Mouse (Mus musculus): ENCODE results near the gene Zscan21. TPM values are rescaled to one million over a fixed set of nuclear protein-coding genes. Genes with fewer than 3 reads are reported as not detected.
"Not testable (repeated sequence)": the region's sequence is repeated elsewhere in the genome, so short reads cannot be mapped to it uniquely, and the experiment has no call there.

Zscan21 gene
- polyA plus RNA-seq, 1 experiment, result 14.0 TPM

- H3K4me1 ChIP-seq (ENCODE audit: control insufficient read depth, insufficient read depth, low read length), result no peaks in the 10 kb centered on the region
- H3K27ac ChIP-seq (ENCODE audit: insufficient read depth, low read depth, low read length), result no peak overlapping the region
- TF ChIP-seq CTCF (IDR thresholded peaks at IDR 0.05; ENCODE audit: low read depth, low read length) (no peak), POLR2A (IDR thresholded peaks at IDR 0.05; ENCODE audit: borderline replicate concordance, low read depth, low read length) (no peak)
- no peak overlapping the region for H3K4me3 ChIP-seq (ENCODE audit: insufficient read depth, low read length)
Measured at GRCm38 (mm10) chr5:138107130-138107529, 9.6 kb upstream of the Zscan21 start.

GRCm38 (mm10) chr5:138109847-138110396, 6.8 kb upstream of the Zscan21 start:
- H3K27ac ChIP-seq (ENCODE audit: insufficient read depth, low read depth, low read length); H3K4me1 ChIP-seq (ENCODE audit: control insufficient read depth, insufficient read depth, low read length); H3K4me3 ChIP-seq (ENCODE audit: insufficient read depth, low read length): not testable (repeated sequence)
- TF ChIP-seq CTCF (IDR thresholded peaks at IDR 0.05; ENCODE audit: low read depth, low read length), result 0 out of 2 replicates have a peak, but pooled peaks have one; percentile 15

- Histone ChIP-seq H3K4me3 (ENCODE audit: insufficient read depth, low read length) (peak overlapping the region; percentile 79), H3K27ac (ENCODE audit: insufficient read depth, low read depth, low read length) (peak overlapping the region; percentile 77), H3K4me1 (ENCODE audit: control insufficient read depth, insufficient read depth, low read length) (peaks cover 6% of the 10 kb centered on the region)
- TF ChIP-seq POLR2A (IDR thresholded peaks at IDR 0.05; ENCODE audit: borderline replicate concordance, low read depth, low read length), result no peak
- TF ChIP-seq CTCF (IDR thresholded peaks at IDR 0.05; ENCODE audit: low read depth, low read length), result no peak
Measured at GRCm38 (mm10) chr5:138117199-138118015, 704 bp downstream of the Zscan21 start.

GRCm38 (mm10) chr5:138118041-138118440, 1.3 kb downstream of the Zscan21 start:
- H3K4me1 ChIP-seq (ENCODE audit: control insufficient read depth, insufficient read depth, low read length), result peaks cover 6% of the 10 kb centered on the region
- no peak overlapping the region for H3K27ac ChIP-seq (ENCODE audit: insufficient read depth, low read depth, low read length)
- no peak for TF ChIP-seq POLR2A (IDR thresholded peaks at IDR 0.05; ENCODE audit: borderline replicate concordance, low read depth, low read length)
- no peak for TF ChIP-seq CTCF (IDR thresholded peaks at IDR 0.05; ENCODE audit: low read depth, low read length)
- H3K4me3 ChIP-seq (ENCODE audit: insufficient read depth, low read length), result peak overlapping the region; percentile 79

GRCm38 (mm10) chr5:138132425-138133064, 15.8 kb downstream of the Zscan21 start:
- TF ChIP-seq CTCF (IDR thresholded peaks at IDR 0.05; ENCODE audit: low read depth, low read length) (no peak), POLR2A (IDR thresholded peaks at IDR 0.05; ENCODE audit: borderline replicate concordance, low read depth, low read length) (no peak)
- H3K4me1 ChIP-seq (ENCODE audit: control insufficient read depth, insufficient read depth, low read length), result no peaks in the 10 kb centered on the region
- no peak overlapping the region for H3K4me3 ChIP-seq (ENCODE audit: insufficient read depth, low read length)
- H3K27ac ChIP-seq (ENCODE audit: insufficient read depth, low read depth, low read length), result no peak overlapping the region

GRCm38 (mm10) chr5:138137257-138137656, 20.6 kb downstream of the Zscan21 start:
- TF ChIP-seq POLR2A (IDR thresholded peaks at IDR 0.05; ENCODE audit: borderline replicate concordance, low read depth, low read length), result no peak
- Histone ChIP-seq H3K27ac (ENCODE audit: insufficient read depth, low read depth, low read length) (no peak overlapping the region), H3K4me1 (ENCODE audit: control insufficient read depth, insufficient read depth, low read length) (peaks cover 5% of the 10 kb centered on the region), H3K4me3 (ENCODE audit: insufficient read depth, low read length) (no peak overlapping the region)

GRCm38 (mm10) chr5:138137935-138138549, 21.3 kb downstream of the Zscan21 start:
- no peak overlapping the region for H3K4me3 ChIP-seq (ENCODE audit: insufficient read depth, low read length)
- no peak overlapping the region for H3K27ac ChIP-seq (ENCODE audit: insufficient read depth, low read depth, low read length)
- peak; percentile 9; the same call in 1 of the 2 replicates for TF ChIP-seq CTCF (IDR thresholded peaks at IDR 0.05; ENCODE audit: low read depth, low read length)
- TF ChIP-seq POLR2A (IDR thresholded peaks at IDR 0.05; ENCODE audit: borderline replicate concordance, low read depth, low read length), result no peak
- H3K4me1 ChIP-seq (ENCODE audit: control insufficient read depth, insufficient read depth, low read length), result peaks cover 5% of the 10 kb centered on the region

GRCm38 (mm10) chr5:138138585-138138984, 21.9 kb downstream of the Zscan21 start:
- TF ChIP-seq CTCF (IDR thresholded peaks at IDR 0.05; ENCODE audit: low read depth, low read length) (no peak), POLR2A (IDR thresholded peaks at IDR 0.05; ENCODE audit: borderline replicate concordance, low read depth, low read length) (no peak)
- no peak overlapping the region for H3K4me3 ChIP-seq (ENCODE audit: insufficient read depth, low read length)
- no peak overlapping the region for H3K27ac ChIP-seq (ENCODE audit: insufficient read depth, low read depth, low read length)
- H3K4me1 ChIP-seq (ENCODE audit: control insufficient read depth, insufficient read depth, low read length), result peaks cover 5% of the 10 kb centered on the region

- no peak for TF ChIP-seq CTCF (IDR thresholded peaks at IDR 0.05; ENCODE audit: low read depth, low read length)
- TF ChIP-seq POLR2A (IDR thresholded peaks at IDR 0.05; ENCODE audit: borderline replicate concordance, low read depth, low read length), result no peak
- Histone ChIP-seq H3K27ac (ENCODE audit: insufficient read depth, low read depth, low read length) (no peak overlapping the region), H3K4me1 (ENCODE audit: control insufficient read depth, insufficient read depth, low read length) (peaks cover 2% of the 10 kb centered on the region; the same call in 1 of the 2 replicates), H3K4me3 (ENCODE audit: insufficient read depth, low read length) (no peak overlapping the region)
Measured at GRCm38 (mm10) chr5:138154390-138154789, 37.7 kb downstream of the Zscan21 start.

Measured in bone marrow macrophage, adult 2 months (primary cell).